Mouse (Mus musculus): ENCODE measurements around the gene Cacna2d3. TPM values are rescaled to one million over a fixed set of nuclear protein-coding genes. Genes with fewer than 3 reads are reported as not detected.

Gene Cacna2d3
- polyA plus RNA-seq, 1 experiment from 2014 or later = 63.0 TPM

DNA sequence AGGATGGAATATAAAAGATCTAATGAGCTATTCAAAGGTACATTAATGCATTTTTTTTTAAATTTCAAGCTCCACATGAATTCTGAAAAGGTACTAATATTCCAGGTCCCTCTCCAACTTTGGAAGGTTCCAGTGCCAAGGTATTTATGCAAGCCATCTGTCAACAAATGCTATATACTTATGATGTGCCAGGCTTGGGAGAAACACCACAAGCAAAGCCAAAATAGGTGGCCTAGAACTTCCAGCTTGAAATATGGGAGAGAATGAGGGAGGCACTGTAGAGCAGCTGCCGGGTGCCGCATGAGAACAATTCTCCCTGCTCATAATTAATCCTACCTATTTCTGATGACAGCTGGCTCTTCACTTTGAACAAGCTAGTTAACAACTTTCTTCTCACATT, 860.5 kb downstream of the Cacna2d3 start:
- no peaks in the 10 kb centered on the region for H3K27me3 ChIP-seq (ENCODE audit: control insufficient read depth, insufficient read depth, low read length)
- no peak overlapping the region for H3K4me3 ChIP-seq (ENCODE audit: low read depth, low read length)
- H3K36me3 ChIP-seq (ENCODE audit: control insufficient read depth, insufficient read depth, low read length) = no peaks in the 10 kb centered on the region
- no peaks in the 10 kb centered on the region for H3K4me1 ChIP-seq (ENCODE audit: control insufficient read depth, insufficient read depth, low read length)
- H3K4me2 ChIP-seq (ENCODE audit: low read depth, low read length) = no peak overlapping the region
- no peak for ATAC-seq (ENCODE audit: low read depth)
- H3K9me3 ChIP-seq (ENCODE audit: control insufficient read depth, low read length) = no peaks in the 10 kb centered on the region
- H3K9ac ChIP-seq (replicated peaks; ENCODE audit: low read depth, low read length) = no peak overlapping the region
- H3K27ac ChIP-seq (ENCODE audit: low read depth, low read length) = no peak overlapping the region
- 75% methylated on average over 2 of the region's 2 CpGs for WGBS

Other genes starting within 250 kb of the Cacna2d3 start
- 315 and 337 TPM in 2 replicates for gene Selenok, start 246.4 kb upstream of the Cacna2d3 start, polyA plus RNA-seq (2014; fragmentation: Nextera tagmentation; extraction: Ambion mirVana)

Measured in neural tube, embryonic 14.5 days (tissue).